Mouse (Mus musculus) C2C12 (cell line): Measurements from ENCODE around the gene Tex12.

Experiments used
- CEBPB ChIP-seq: IDR thresholded peaks from one replicate; pipeline ENCODE4 v1.6.1; 2011; ENCODE audit warnings: low read depth, mild to moderate bottlenecking, control low read depth, moderate library complexity
- CTCF ChIP-seq: IDR thresholded peaks from one replicate; pipeline ENCODE4 v1.5.1; 2011; ENCODE audit not compliant: control insufficient read depth, insufficient read depth, insufficient read length
- FOSL1 ChIP-seq: IDR thresholded peaks from one replicate; pipeline ENCODE4 v1.8.0; 2011; ENCODE audit warnings: mild to moderate bottlenecking, low read length; ENCODE audit not compliant: poor library complexity, insufficient read depth, severe bottlenecking
- MAX ChIP-seq: IDR thresholded peaks from one replicate; pipeline ENCODE4 v1.6.1; 2011; ENCODE audit warnings: mild to moderate bottlenecking, control low read depth
- MYOG ChIP-seq: IDR thresholded peaks from one replicate; pipeline ENCODE4 v1.6.1; 2011; ENCODE audit not compliant: control insufficient read depth, insufficient read length; ENCODE audit errors: extremely low read depth

- TF ChIP-seq MYOG, result no peak
- TF ChIP-seq CEBPB, result no peak
- TF ChIP-seq CTCF, result no peak
- TF ChIP-seq MAX, result no peak
- no peak for TF ChIP-seq FOSL1
These were observed 40.4 kb downstream of the Tex12 start for GRCm38 (mm10) chr9:50520748-50521147.
